In the genomic region with DNA sequence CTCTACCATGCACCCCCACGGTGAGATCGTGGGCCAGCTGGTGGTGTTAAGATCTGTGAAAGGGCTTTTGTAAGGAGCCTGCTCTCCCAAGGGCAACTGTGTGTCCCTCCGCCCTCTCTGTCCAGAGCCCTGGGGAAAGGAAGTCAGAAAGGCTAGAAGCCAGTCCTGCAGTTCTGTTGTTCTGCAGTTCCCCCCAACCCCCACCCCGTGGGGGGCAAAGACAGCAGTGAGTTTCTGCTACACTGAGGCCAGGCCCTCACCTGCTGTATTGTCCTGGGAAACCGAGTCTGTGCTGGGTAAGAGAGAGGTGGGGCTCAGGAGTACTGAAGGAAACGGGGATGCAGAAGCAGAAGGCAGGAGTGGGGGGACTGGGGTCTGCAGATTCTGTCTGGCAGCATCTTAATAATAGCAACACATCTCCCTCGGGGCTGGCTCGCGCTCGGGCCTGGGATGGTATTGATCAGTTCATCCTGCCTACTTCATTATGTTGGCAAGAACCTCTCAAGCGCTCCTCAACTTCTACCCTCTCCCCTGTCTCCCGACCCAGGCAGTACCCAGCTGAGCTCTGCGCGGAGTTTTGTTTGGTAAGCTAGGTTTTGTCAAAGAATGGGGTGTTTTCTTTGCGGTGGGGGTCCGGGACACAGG, we compare ENCODE assay signal across 9 mouse cellular contexts. TPM values are rescaled to one million over a fixed set of nuclear protein-coding genes. Genes with fewer than 3 reads are reported as not detected.
DNase-seq lines count a peak whose midpoint lies in the region; ATAC-seq and TF ChIP-seq lines count a peak whose summit lies in the region.
"Had no signal": no experiment of that assay in that cellular context is flagged by ENCODE, and none has a peak within 500 bp of the region (broad histone marks: within the 10 kb centered on the region; RNA-seq: fewer than 3 reads in every experiment).

Kcna2 (plus strand) TSS at position 336 of the 645 bp plus-strand sequence.

- peak; percentile 21; the same call in 1 of the 2 replicates for ATAC-seq in intestine, embryonic 16.5 days
- ATAC-seq in midbrain, embryonic 15.5 days (replicated peaks) = peak; percentile 51

- WGBS in thymus, adult 2 months = 14% methylated on average over 16 of the region's 16 CpGs
- WGBS in intestine, embryonic 16.5 days = 5% methylated on average over 16 of the region's 16 CpGs
- WGBS in midbrain, embryonic 15.5 days = 2% methylated on average over 16 of the region's 16 CpGs

- no peak for TF ChIP-seq CTCF in gastrocnemius, adult 2 months (IDR thresholded peaks at IDR 0.05)
- no peak for TF ChIP-seq CTCF in thymus, adult 2 months (IDR thresholded peaks at IDR 0.05; ENCODE audit: borderline replicate concordance, control insufficient read depth, extremely low read depth, insufficient read depth, low read length, poor library complexity)

- H3K27ac ChIP-seq in gastrocnemius, adult 2 months = peak within 1 kb of the TSS; percentile 74
- peak within 1 kb of the TSS; percentile 15 for H3K27ac ChIP-seq in thymus, adult 2 months (ENCODE audit: control insufficient read depth, insufficient read depth, low read length)
- no peak within 1 kb of the TSS for H3K27ac ChIP-seq in intestine, embryonic 16.5 days (ENCODE audit: low read length)
- peak within 1 kb of the TSS; percentile 87 for H3K27ac ChIP-seq in midbrain, embryonic 15.5 days
- H3K27ac ChIP-seq: macrophage had no signal

- intact Hi-C loops in gastrocnemius, adult 2 months (cut with DNase I) = no loop called here

- no peak for TF ChIP-seq POLR2A in thymus, adult 2 months (IDR thresholded peaks at IDR 0.05; ENCODE audit: control insufficient read depth, extremely low read depth, insufficient read depth, low read length, poor library complexity)

- peak within 1 kb of the TSS; percentile 76 for H3K4me3 ChIP-seq in gastrocnemius, adult 2 months
- peak within 1 kb of the TSS; percentile 53 for H3K4me3 ChIP-seq in thymus, adult 2 months (ENCODE audit: control insufficient read depth, insufficient read depth, low read length)
- peak within 1 kb of the TSS; percentile 49 for H3K4me3 ChIP-seq in intestine, embryonic 16.5 days (ENCODE audit: low read length)
- H3K4me3 ChIP-seq in midbrain, embryonic 15.5 days = peak within 1 kb of the TSS; percentile 86

- DNase-seq in gastrocnemius, adult 2 months = no peak
- DNase-seq in gastrocnemius, postnatal 4 days (ENCODE audit: low spot score in 2 of 2) = no peak
- peak; percentile 32 for DNase-seq in thymus, adult 2 months
- no peak for DNase-seq in thymus, postnatal 10 days (ENCODE audit: low spot score in 2 of 2)
- DNase-seq in T-cell, adult 2 months (ENCODE audit: low spot score) = no peak
- DNase-seq in kidney, adult 8-10 months = no peak

- no peaks in the 10 kb centered on the region; the same call in 1 of the 2 replicates for H3K36me3 ChIP-seq in thymus, adult 2 months (ENCODE audit: control insufficient read depth, insufficient read depth, low read length)
- no peaks in the 10 kb centered on the region for H3K36me3 ChIP-seq in intestine, embryonic 16.5 days (ENCODE audit: control insufficient read depth, insufficient read depth, low read length)
- H3K36me3 ChIP-seq in midbrain, embryonic 15.5 days (replicated peaks) = no peaks in the 10 kb centered on the region

- H3K27me3 ChIP-seq in thymus, adult 2 months (ENCODE audit: control insufficient read depth, insufficient read depth, low read length) = peaks cover 13% of the 10 kb centered on the region; the same call in 1 of the 2 replicates
- H3K27me3 ChIP-seq in intestine, embryonic 16.5 days (replicated peaks; ENCODE audit: control insufficient read depth, insufficient read depth, low read length) = peaks cover 48% of the 10 kb centered on the region
- 0 out of 2 replicates have a peak, but pooled peaks cover 3% of the 10 kb centered on the region for H3K27me3 ChIP-seq in midbrain, embryonic 15.5 days (replicated peaks)

- no peaks in the 10 kb centered on the region for H3K9me3 ChIP-seq in intestine, embryonic 16.5 days (ENCODE audit: control insufficient read depth, low read length)
- no peaks in the 10 kb centered on the region for H3K9me3 ChIP-seq in midbrain, embryonic 15.5 days

- peak within 1 kb of the TSS; percentile 85 for H3K4me2 ChIP-seq in intestine, embryonic 16.5 days (ENCODE audit: low read depth, low read length)
- peak within 1 kb of the TSS; percentile 89 for H3K4me2 ChIP-seq in midbrain, embryonic 15.5 days

- H3K4me1 ChIP-seq in thymus, adult 2 months (replicated peaks; ENCODE audit: control insufficient read depth, insufficient read depth, low read length) = peaks cover 59% of the 10 kb centered on the region
- peaks cover 9% of the 10 kb centered on the region; the same call in 1 of the 2 replicates for H3K4me1 ChIP-seq in intestine, embryonic 16.5 days (ENCODE audit: control insufficient read depth, insufficient read depth, low read length)
- peaks cover 32% of the 10 kb centered on the region for H3K4me1 ChIP-seq in midbrain, embryonic 15.5 days

- peak within 1 kb of the TSS; percentile 55 for H3K9ac ChIP-seq in intestine, embryonic 16.5 days (ENCODE audit: low read depth, low read length)
- H3K9ac ChIP-seq in midbrain, embryonic 15.5 days = peak within 1 kb of the TSS; percentile 87

RNA-seq across cellular contexts. Expression of gene Kcna2, which starts in this region (rescaled TPM):
- total RNA-seq in gastrocnemius, adult 2 months (2021) = 1 to 10 TPM in 1 of 2 experiments, under 1 TPM in 1; 0.73 to 1.2 TPM
- 1 to 10 TPM; 2.8 to 4.1 TPM for total RNA-seq in gastrocnemius, postnatal 4 days (2021)
- polyA plus RNA-seq in thymus, adult 2 months (2012; rRNA removed) = 5.6 and 7.0 TPM in 2 replicates
- polyA plus RNA-seq in intestine, embryonic 16.5 days (2015; fragmentation: Nextera tagmentation; extraction: Ambion mirVana) = 0.04 and 0.06 TPM in 2 replicates
- 1.7 and 1.9 TPM in 2 replicates for polyA plus RNA-seq in midbrain, embryonic 15.5 days (2015; fragmentation: Nextera tagmentation; extraction: Ambion mirVana)

Comparison
In these comparisons a context has a peak if more than half of its experiments do, and no peak if none do; other contexts are left out.
1. Peak in ATAC-seq, H3K4me3 ChIP-seq, H3K9ac ChIP-seq and H3K4me2 ChIP-seq in intestine, embryonic 16.5 days; RNA of the gene not detected or under 1 TPM.